Mouse (Mus musculus): ENCODE measurements around the gene Hmgb2. TPM values are rescaled to one million over a fixed set of nuclear protein-coding genes. Genes with fewer than 3 reads are reported as not detected.

Gene Hmgb2
- polyA plus RNA-seq, 1 experiment: 87.2 TPM

DNA sequence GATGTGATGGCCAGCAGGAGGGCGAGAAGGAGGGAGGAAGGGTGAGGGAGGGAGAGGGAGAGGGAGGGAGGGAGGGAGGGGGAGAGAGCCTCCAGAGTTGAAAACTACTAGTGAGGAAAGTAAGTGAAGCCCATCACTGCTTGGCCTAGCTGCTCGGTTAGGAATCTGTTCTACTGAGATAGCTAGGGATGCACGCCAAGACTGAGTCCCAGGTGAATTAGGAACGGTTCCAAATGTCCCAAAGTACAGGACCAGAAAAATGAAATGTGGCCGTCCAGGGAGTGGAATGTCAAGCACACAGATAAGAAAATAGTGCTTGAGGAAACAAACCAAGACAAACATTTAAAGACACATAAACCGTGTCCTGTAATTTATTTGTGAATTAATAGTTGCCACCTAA, 53.3 kb downstream of the Hmgb2 start:
- Histone ChIP-seq H3ac (ENCODE audit: control insufficient read depth, insufficient read length, low read depth) (no peak overlapping the region), H3K36me3 (ENCODE audit: control insufficient read depth, insufficient read depth) (no peaks in the 10 kb centered on the region), H3K27me3 (ENCODE audit: control insufficient read depth, insufficient read depth, insufficient read length) (no peaks in the 10 kb centered on the region), H3K79me3 (ENCODE audit: low read depth) (peaks cover 2% of the 10 kb centered on the region), H3K79me2 (ENCODE audit: control insufficient read depth, insufficient read depth) (no peaks in the 10 kb centered on the region), H3K4me3 (ENCODE audit: insufficient read depth, poor library complexity, severe bottlenecking) (no peak overlapping the region)
- no peak for TF ChIP-seq MYOD1 (IDR thresholded peaks at IDR 0.05; ENCODE audit: control insufficient read depth, insufficient read length, low read depth)
- TF ChIP-seq CTCF (IDR thresholded peaks at IDR 0.05; ENCODE audit: control insufficient read depth, insufficient read depth, insufficient read length): no peak
- TF ChIP-seq CEBPB (IDR thresholded peaks at IDR 0.05; ENCODE audit: low read depth): no peak
- TF ChIP-seq MYOG (IDR thresholded peaks at IDR 0.05; ENCODE audit: control insufficient read depth, extremely low read depth, insufficient read length): no peak
- no peak for TF ChIP-seq FOSL1 (IDR thresholded peaks at IDR 0.05; ENCODE audit: insufficient read depth, low read length, poor library complexity, severe bottlenecking)
- no peak for TF ChIP-seq USF1 (IDR thresholded peaks at IDR 0.05; ENCODE audit: low read depth)
- TF ChIP-seq MAX (IDR thresholded peaks at IDR 0.05): no peak

Other genes starting within 250 kb of the Hmgb2 start
- not detected for gene Hand2, start 190.9 kb upstream of the Hmgb2 start, polyA plus RNA-seq (2012; fragmentation: generic; extraction: Trizol)
- gene Scrg1, start 56.0 kb upstream of the Hmgb2 start, polyA plus RNA-seq (2012; fragmentation: generic; extraction: Trizol): not detected
- gene Sap30, start 24.0 kb upstream of the Hmgb2 start, polyA plus RNA-seq (2012; fragmentation: generic; extraction: Trizol): 20.5 TPM
- gene Galnt7, start 141.1 kb downstream of the Hmgb2 start, polyA plus RNA-seq (2012; fragmentation: generic; extraction: Trizol): 5.9 TPM